Mouse (Mus musculus) T-helper 2 cell (primary cell): ENCODE results near the gene Prkcsh.

ENCODE experiments used
- in situ Hi-C: fragments of 300-600 bp; cut with MboI, MseI; formaldehyde crosslinking; loops from one replicate; pipeline ENCODE4 v1.15.1; 2025; ENCODE audit warnings: high pct_unique_total_duplicates

Prkcsh gene

GRCm38 (mm10) chr9:21987592-21988342 is 14.8 kb upstream of the Prkcsh start:
- in situ Hi-C loops: loop anchor here (5.0 kb wide), 1 partner anchor 45 kb away; no protein-coding TSS in a partner anchor

GRCm38 (mm10) chr9:21988421-21989101 is 14.0 kb upstream of the Prkcsh start:
- in situ Hi-C loops: loop anchor here (5.0 kb wide), 1 partner anchor 44 kb away; no protein-coding TSS in a partner anchor

GRCm38 (mm10) chr9:21989230-21990110 is 13.1 kb upstream of the Prkcsh start, which contains the start of gene Rgl3:
Gene Rgl3, minus strand, starts transcription at chr9:21989446.
- in situ Hi-C loops: loop anchor here (5.0 kb wide), 1 partner anchor 43 kb away; no protein-coding TSS in a partner anchor

- in situ Hi-C loops: no loop called here
Measured at GRCm38 (mm10) chr9:21992227-21992626, 10.4 kb upstream of the Prkcsh start.

DNA sequence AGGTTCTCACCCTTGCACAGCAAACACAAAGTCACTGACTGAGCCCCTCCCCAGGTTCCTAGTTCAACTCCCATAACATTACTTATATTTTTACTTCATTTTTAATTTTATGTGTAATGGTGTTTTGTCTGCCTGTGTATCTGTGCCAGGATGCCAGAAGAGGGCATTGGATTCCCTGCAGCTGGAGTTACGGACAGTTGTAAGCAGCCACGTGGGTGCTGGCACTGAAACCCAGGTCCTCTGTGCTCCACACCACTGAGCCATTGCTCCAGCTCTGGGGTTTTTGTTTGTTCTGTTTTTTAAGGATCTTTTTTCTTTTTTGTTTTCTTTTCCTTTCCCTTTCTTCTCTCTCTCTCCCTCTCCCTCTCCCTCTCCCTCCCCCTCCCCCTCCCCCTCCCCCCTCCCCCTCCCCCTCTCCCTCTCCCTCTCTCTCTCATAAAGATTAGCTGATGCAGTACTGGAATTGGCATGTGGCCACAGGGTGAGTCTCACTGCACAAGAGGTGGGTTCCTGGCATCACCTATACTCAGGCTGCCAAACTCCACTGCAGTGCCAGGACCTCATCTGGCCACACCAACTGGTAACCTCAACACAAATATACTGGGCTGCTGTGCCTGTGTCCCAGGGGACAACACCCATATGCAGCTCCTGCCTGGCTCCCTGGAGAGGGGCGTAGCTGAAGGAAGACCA is 6.3 kb upstream of the Prkcsh start:
- in situ Hi-C loops: no loop called here

DNA sequence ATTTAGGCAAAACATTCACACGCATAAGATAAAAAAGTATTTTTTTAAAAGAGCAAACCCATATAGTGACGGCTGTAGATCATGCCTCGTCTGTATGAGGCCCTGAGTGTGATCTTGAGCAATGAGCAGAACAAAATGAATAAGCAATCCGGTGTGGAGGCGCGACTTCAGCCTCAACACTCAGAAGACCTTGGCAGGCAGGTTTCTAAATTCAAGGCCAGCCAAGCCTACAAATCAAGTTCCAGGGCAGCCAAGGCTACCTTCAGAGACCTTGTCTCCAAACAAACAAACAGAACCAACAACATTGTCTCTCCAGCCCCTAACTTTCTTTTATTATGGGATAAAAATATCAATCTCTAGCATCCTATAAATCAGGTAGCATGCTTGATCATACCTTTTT is 2.3 kb upstream of the Prkcsh start:
- in situ Hi-C loops: no loop called here

DNA sequence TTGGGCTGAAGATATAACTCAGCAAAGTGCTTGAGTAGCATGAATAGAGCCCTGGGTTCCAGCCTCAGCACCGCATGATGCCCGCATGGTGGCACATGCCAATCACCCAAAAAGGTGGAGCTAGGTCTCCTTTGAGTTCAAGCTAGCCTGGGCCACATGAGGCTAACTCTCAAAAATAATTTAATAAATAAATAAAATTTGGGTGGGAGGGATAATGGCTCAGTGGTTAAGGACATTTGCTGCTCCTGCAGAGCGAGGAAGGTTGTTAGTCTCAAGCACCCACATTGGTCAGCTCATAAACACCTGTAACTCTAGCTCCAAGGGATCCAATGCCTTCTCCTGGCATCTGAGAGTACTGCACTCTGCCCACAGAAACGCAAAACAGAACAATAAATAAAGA is 973 bp upstream of the Prkcsh start:
- in situ Hi-C loops: no loop called here

- in situ Hi-C loops: no loop called here
Measured at GRCm38 (mm10) chr9:22003163-22003554, 553 bp downstream of the Prkcsh start.

- in situ Hi-C loops: no loop called here
Measured at GRCm38 (mm10) chr9:22004546-22004945, 1.9 kb downstream of the Prkcsh start.

GRCm38 (mm10) chr9:22011055-22011454 is 8.4 kb downstream of the Prkcsh start:
- in situ Hi-C loops: no loop called here

- in situ Hi-C loops: no loop called here
Measured at GRCm38 (mm10) chr9:22012731-22013130, 10.1 kb downstream of the Prkcsh start.

DNA sequence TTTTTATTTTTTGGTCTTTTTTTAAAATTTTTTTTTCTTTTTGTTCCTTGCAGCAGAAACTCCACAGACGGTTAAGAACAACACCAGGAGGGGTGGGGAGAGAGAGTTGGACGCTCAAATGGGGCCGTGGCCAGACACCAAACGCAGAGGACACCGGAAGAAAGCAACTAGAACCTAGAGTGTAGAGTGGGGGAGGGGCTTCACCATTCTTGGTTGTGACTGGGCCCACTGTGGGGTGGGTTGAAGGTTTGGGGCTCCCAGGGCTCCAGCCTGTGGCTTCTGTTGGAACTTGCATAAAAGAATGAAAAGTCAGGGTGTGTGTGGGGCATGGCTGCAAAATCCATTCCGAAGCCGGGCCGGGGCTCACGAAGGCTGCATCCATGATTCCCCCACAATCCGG is 13.6 kb downstream of the Prkcsh start:
- in situ Hi-C loops: no loop called here

DNA sequence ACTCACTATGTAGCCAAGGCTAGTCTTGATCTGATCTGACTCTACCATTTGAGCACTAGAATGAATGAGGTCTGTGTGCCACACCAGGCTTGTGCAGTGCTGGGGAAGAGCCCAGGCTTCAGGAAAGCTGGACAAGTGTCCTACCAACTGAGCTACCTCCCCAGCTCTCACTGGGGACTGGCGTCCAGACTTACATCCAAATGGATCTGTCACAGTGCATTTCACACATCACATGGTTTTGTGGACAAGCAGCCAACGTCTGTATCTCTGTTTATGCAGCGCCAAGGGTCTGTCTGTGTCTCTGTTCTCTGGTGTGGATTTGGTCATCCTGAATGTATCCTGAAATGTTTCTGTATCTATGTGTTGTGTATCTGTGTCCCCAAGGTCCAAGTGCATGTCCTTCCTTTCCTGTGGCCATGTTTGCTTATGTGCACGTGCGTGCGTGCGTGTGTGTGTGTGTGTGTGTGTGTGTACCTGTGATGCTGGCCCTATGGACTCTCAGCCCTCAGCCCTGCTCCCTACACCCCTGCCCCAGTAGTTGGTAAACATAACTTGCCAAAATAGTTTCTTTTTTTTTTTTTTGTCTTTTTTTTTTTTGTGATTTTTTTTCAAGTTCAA is 14.7 kb downstream of the Prkcsh start:
- in situ Hi-C loops: no loop called here

DNA sequence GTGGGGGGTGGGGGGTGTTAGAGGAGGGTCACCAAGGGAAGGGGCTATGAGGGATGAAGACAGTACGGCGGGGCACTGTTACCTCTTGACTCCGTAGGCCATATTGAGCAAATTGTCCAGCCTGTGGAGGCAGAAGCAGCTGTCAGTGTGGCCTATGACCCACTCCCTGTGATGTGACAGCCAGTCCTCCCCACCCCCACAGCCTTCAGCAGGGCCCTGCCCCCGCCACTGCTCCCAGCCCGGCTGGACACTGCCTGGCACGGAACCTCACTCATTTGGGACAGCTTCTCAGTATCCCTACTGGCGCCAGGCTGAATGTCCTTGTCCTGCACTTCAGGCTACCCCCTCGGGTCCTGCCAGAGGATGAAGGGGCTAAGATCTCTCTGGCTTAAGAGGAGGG is 22.0 kb downstream of the Prkcsh start:
- in situ Hi-C loops: no loop called here

DNA sequence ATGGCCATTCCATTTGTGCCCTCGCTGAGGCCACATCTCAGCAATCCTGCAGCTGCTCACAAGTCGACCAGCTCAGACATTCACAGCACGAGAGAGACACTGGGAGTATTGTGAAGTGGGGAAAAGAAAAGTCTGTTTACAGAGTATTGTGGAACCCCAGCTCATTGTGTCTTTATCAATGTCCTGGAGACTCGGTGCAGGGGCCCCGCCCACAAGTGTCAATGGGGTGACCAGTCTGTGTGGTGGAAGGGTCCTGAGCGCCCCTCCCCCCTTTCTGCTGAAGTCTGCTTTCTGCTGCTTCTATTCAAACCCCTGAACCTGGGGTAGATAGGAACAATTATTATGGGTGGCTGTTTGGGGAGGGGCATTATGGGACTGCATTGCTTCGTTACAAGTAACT is 25.9 kb downstream of the Prkcsh start:
- in situ Hi-C loops: no loop called here

GRCm38 (mm10) chr9:22030386-22030785 is 27.8 kb downstream of the Prkcsh start:
- in situ Hi-C loops: loop anchor here (5.0 kb wide), 1 partner anchor 43 kb away; the partner anchor contains the start of gene Rgl3

DNA sequence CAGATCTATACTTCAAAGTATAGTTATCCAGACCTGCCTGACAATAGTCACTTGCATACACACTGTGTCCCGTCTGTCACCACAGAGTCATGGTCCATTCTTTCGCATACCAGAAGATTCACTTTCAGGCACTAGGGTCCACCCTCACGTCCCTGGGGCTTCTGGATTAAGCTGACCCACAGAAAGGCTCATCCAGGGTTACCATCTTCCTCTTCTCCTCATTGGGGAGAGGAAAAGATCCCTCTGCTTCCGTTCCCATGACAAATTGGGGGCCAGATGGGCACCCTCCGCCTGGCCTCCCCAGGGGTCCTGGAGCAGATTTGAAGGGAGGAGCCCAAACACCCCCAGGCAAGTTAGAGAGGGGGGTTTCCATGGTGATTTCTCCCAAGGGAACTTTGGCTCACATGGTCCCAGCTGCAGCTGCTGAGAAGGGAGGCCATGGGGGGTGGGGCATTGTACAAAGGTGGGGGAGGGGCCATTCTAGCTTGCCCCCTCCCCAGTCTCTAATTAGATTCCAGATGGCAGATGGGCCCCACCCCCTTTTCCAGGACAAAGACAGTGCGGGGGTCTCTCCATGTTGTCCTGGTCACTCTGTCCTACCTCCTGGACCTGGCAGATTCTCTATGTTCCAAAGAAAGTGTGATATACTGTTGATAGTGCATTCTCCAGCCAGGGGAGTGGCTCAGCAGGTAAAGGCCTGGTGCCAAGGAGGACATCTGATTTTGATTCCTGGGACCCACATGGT is 32.9 kb downstream of the Prkcsh start:
- in situ Hi-C loops: no loop called here

DNA sequence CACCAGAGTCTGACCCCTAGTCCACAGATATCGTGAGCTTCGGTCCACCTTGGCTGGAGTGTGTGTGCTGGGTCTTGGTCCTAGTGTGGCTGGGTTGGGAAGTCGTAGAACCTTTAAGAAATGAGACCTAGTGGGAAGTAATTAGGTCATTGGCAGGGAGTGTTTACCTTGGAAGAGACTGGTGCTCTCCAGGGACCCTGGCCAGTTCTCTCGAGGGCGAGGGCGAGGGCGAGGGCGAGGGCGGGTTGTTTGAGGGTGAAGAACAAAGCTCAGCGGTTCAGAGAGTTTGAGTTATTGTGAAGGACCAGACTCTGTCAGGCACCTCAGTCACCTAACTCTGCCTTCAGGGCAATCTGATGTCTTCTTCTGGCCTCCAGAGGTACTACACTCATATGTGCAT is 35.2 kb downstream of the Prkcsh start:
- in situ Hi-C loops: no loop called here

GRCm38 (mm10) chr9:22041832-22042231 is 39.2 kb downstream of the Prkcsh start:
- in situ Hi-C loops: no loop called here

DNA sequence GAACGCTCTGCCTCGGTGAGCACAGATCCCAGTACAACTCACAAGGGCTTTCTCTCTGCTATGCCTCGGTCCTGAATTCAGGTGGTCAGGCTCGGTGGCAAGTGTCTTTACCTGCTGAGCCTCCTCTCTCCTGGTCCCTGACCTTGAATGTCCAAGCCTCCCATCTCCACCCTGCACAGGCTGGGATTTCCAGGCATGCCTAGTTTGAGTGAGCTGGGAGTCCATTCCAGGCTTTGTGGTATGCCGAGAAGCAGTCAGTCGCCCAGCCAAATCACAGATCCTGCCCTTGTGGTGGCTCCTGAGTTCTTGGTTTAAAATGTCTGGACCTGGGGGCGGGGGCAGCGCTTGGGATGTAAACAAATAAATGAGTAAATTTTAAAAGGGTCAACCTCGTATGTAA is 44.7 kb downstream of the Prkcsh start:
- in situ Hi-C loops: no loop called here
